Mouse (Mus musculus): Measurements from ENCODE around the gene Fkbp6. TPM values are rescaled to one million over a fixed set of nuclear protein-coding genes. Genes with fewer than 3 reads are reported as not detected.

Gene Fkbp6
- polyA plus RNA-seq, 1 experiment from 2014 or later = 1.2 TPM

DNA sequence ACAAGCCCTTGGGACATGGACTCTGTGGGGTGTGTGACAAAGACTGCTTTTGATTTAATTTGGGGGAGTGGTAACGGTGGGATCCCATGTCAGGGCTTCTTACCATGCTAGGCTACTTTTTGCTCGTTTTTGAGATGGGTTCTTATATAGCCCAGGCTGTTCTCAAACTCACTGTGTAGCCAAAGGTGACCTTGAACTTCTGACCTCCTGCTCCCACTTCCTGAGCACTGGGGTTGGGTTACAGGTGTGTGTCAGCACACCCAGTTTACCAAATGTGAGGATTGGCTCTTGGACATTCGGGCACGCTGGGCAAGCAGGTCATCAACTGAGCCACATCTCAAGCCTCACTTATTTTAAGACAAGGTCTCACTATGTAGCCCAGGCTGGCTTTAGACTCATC, 79.5 kb downstream of the Fkbp6 start:
- Histone ChIP-seq H3K4me2 (replicated peaks; ENCODE audit: low read depth) (no peak overlapping the region), H3K36me3 (ENCODE audit: control insufficient read depth, insufficient read depth, low read length) (no peaks in the 10 kb centered on the region), H3K27ac (replicated peaks) (no peak overlapping the region), H3K9ac (ENCODE audit: low read length) (no peak overlapping the region), H3K4me3 (ENCODE audit: low read depth, low read length) (no peak overlapping the region), H3K9me3 (ENCODE audit: control insufficient read depth, low read length) (no peaks in the 10 kb centered on the region), H3K27me3 (ENCODE audit: control insufficient read depth, insufficient read depth, low read length) (no peaks in the 10 kb centered on the region), H3K4me1 (replicated peaks; ENCODE audit: control insufficient read depth, insufficient read depth) (no peaks in the 10 kb centered on the region)
- no peak for TF ChIP-seq CTCF (IDR thresholded peaks at IDR 0.05; ENCODE audit: low read depth)
- no peak for TF ChIP-seq EP300 (optimal IDR thresholded peaks at IDR 0.05)
- WGBS = 86% methylated on average over 4 of the region's 4 CpGs
- DNase-seq (ENCODE audit: low spot score) (no peak), ATAC-seq (ENCODE audit: low FRiP score, low TSS enrichment) (no peak)

DNA sequence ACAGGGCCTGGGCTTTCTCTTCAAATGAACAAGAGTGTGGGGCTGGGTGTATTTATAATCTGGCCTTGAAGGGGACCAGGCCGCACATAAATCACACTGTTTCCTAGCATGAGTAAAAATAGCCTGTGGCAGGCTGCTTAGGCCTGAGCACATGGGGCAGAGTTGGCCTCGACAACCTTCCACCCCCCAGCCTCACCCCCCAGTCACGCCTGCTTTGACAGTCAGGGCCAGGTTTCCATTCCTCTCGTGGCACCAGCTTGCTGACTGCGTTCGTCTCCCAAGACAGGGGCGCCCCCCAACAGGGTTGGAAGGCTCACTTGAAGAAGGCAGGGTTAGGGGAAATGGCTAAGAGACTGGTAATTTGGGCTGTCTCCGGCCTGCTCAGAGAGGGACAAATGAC, 80.4 kb downstream of the Fkbp6 start:
- Histone ChIP-seq H3K4me1 (replicated peaks; ENCODE audit: control insufficient read depth, insufficient read depth) (no peaks in the 10 kb centered on the region; the same call in 1 of the 2 replicates), H3K4me3 (ENCODE audit: low read depth, low read length) (no peak overlapping the region), H3K27me3 (ENCODE audit: control insufficient read depth, insufficient read depth, low read length) (no peaks in the 10 kb centered on the region), H3K36me3 (ENCODE audit: control insufficient read depth, insufficient read depth, low read length) (no peaks in the 10 kb centered on the region), H3K27ac (replicated peaks) (no peak overlapping the region), H3K9ac (ENCODE audit: low read length) (no peak overlapping the region), H3K4me2 (replicated peaks; ENCODE audit: low read depth) (no peak overlapping the region), H3K9me3 (ENCODE audit: control insufficient read depth, low read length) (no peaks in the 10 kb centered on the region)
- 71% methylated on average over 8 of the region's 8 CpGs for WGBS
- TF ChIP-seq EP300 (optimal IDR thresholded peaks at IDR 0.05) (no peak), CTCF (IDR thresholded peaks at IDR 0.05; ENCODE audit: low read depth) (no peak)
- ATAC-seq (ENCODE audit: low FRiP score, low TSS enrichment) (no peak), DNase-seq (ENCODE audit: low spot score) (no peak)

DNA sequence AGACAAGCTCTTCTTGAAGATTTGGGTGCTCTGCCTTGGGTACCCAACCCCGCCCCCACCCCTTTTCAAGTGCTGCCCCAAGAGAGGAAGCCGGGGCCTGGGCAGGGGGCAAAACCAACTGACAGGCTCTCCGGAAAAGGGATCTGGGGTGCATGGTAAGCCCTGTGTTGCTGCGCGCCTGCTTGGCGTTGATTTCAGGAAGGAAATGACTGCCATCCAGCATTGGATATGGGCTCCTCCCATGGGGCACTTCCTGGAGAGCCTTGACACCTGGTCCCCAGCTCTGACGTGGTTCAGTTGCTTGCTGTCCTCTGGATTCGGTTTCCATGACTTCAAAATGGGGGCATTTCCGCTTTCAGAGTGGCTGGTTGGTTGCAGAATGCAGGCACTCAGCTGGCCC, 85.3 kb downstream of the Fkbp6 start:
- TF ChIP-seq EP300 (optimal IDR thresholded peaks at IDR 0.05) (no peak), CTCF (IDR thresholded peaks at IDR 0.05; ENCODE audit: low read depth) (no peak)
- Histone ChIP-seq H3K4me2 (replicated peaks; ENCODE audit: low read depth) (peak overlapping the region; percentile 37; the same call in 1 of the 2 replicates), H3K36me3 (ENCODE audit: control insufficient read depth, insufficient read depth, low read length) (no peaks in the 10 kb centered on the region), H3K27me3 (ENCODE audit: control insufficient read depth, insufficient read depth, low read length) (no peaks in the 10 kb centered on the region), H3K4me3 (ENCODE audit: low read depth, low read length) (no peak overlapping the region), H3K27ac (replicated peaks) (0 out of 2 replicates have a peak overlapping the region, but pooled peaks have one; percentile 40), H3K9ac (ENCODE audit: low read length) (no peak overlapping the region), H3K9me3 (ENCODE audit: control insufficient read depth, low read length) (no peaks in the 10 kb centered on the region), H3K4me1 (replicated peaks; ENCODE audit: control insufficient read depth, insufficient read depth) (peaks cover 6% of the 10 kb centered on the region; the same call in 1 of the 2 replicates)
- no peak for DNase-seq (ENCODE audit: low spot score)
- 48% methylated on average over 9 of the region's 9 CpGs for WGBS
- peak; percentile 65; the same call in 1 of the 2 replicates for ATAC-seq (ENCODE audit: low FRiP score, low TSS enrichment)

DNA sequence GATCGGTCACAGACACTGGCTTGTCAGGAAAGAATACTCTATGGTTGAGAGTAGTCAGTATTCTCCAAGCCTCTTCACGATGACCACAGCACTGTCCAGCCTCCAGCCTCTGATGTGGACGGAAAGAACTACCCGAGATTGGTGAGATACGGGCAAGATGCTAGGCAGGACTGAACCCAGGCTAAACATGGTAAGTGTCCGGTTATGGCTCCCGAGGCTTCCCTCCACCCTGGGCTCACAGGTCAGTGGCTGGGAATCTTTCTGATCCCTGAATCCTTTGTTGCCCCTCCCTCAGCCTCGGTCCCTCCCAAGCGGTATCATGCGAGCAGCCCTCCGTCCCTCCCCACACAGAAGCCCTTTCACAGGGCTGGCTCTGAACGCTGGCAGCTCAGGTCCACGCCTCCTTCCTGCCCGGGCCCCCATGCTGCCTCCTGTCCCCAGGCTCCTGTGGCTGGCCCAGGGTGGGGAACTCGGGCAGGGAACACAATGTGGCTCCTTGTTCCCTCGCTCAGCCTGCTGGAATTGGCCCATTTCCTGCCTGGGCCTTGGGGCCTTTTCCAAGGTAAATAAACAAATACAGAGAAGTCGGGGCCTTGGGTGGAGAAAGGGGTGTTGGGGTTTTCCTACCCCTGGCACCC, 85.9 kb downstream of the Fkbp6 start:
- H3K9ac ChIP-seq (ENCODE audit: low read length) = peak overlapping the region; percentile 38; the same call in 1 of the 2 replicates
- no peak for TF ChIP-seq CTCF (IDR thresholded peaks at IDR 0.05; ENCODE audit: low read depth)
- TF ChIP-seq EP300 (optimal IDR thresholded peaks at IDR 0.05) = no peak
- 15% methylated on average over 16 of the region's 17 CpGs for WGBS
- DNase-seq (ENCODE audit: low spot score) = peak; percentile 53
- peak; percentile 83 for ATAC-seq (ENCODE audit: low FRiP score, low TSS enrichment)
- no peak overlapping the region for H3K4me3 ChIP-seq (ENCODE audit: low read depth, low read length)
- H3K27ac ChIP-seq (replicated peaks) = peak overlapping the region; percentile 40; the same call in 1 of the 2 replicates
- H3K4me2 ChIP-seq (replicated peaks; ENCODE audit: low read depth) = peak overlapping the region; percentile 37
- H3K36me3 ChIP-seq (ENCODE audit: control insufficient read depth, insufficient read depth, low read length) = no peaks in the 10 kb centered on the region
- H3K9me3 ChIP-seq (ENCODE audit: control insufficient read depth, low read length) = no peaks in the 10 kb centered on the region
- H3K27me3 ChIP-seq (ENCODE audit: control insufficient read depth, insufficient read depth, low read length) = no peaks in the 10 kb centered on the region
- H3K4me1 ChIP-seq (replicated peaks; ENCODE audit: control insufficient read depth, insufficient read depth) = peaks cover 6% of the 10 kb centered on the region; the same call in 1 of the 2 replicates

DNA sequence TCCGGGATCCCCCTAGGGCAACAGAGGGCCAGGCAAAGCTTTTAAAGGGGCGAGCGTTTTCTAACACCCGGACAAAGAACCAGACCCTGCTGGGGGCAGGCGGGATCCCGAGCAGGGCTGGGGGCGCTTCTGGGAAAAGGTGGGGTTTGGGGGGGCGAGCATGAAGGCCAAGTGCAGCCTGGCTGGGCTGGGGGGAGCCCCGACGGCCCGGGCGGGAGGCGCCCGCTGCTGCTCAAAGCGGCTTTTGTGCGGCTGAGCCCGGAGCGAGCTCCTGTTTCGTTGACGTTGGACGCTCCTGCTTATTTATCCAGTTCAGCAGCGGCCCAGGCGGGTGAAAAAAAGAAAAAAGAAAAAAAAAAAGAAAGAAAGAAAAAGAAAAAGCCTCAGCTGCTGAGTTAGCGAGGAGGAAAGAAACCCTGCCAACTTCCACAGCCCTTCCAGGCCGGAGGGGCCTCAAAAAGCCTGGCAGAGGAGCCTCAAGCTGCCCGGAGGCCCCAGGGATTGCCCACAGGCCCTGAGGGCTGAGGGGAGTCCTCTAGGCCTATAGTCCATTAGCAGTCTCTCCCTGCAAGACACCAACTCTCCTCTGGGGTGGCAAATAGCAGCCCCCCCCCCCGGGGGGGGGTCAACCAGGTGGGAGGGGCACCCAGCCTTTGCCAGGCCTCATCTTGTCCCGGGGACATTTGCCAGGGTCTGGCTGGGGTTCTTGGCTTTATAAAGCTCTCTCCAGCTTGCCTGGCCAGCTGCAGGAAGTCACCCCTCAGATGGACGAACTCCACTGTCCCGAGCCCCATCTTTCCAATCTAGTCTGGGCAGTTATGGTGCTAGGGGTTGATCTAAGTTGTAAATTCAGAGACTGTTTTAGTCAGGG, 91.3 kb downstream of the Fkbp6 start:
- no peaks in the 10 kb centered on the region for H3K9me3 ChIP-seq (ENCODE audit: control insufficient read depth, low read length)
- 18% methylated on average over 30 of the region's 30 CpGs for WGBS
- peak; percentile 31 for DNase-seq (ENCODE audit: low spot score)
- peak overlapping the region; percentile 33 for H3K4me3 ChIP-seq (ENCODE audit: low read depth, low read length)
- peak overlapping the region; percentile 69 for H3K27ac ChIP-seq (replicated peaks)
- H3K4me2 ChIP-seq (replicated peaks; ENCODE audit: low read depth) = peak overlapping the region; percentile 46
- H3K36me3 ChIP-seq (ENCODE audit: control insufficient read depth, insufficient read depth, low read length) = no peaks in the 10 kb centered on the region
- H3K27me3 ChIP-seq (ENCODE audit: control insufficient read depth, insufficient read depth, low read length) = no peaks in the 10 kb centered on the region
- ATAC-seq (ENCODE audit: low FRiP score, low TSS enrichment) = no peak
- H3K9ac ChIP-seq (ENCODE audit: low read length) = peak overlapping the region; percentile 67
- TF ChIP-seq EP300 (optimal IDR thresholded peaks at IDR 0.05) (no peak), CTCF (IDR thresholded peaks at IDR 0.05; ENCODE audit: low read depth) (no peak)
- no peaks in the 10 kb centered on the region; the same call in 1 of the 2 replicates for H3K4me1 ChIP-seq (replicated peaks; ENCODE audit: control insufficient read depth, insufficient read depth)

Measured in stomach, postnatal 0 days (tissue).